Mouse (Mus musculus): ENCODE measurements at regions not wholly inside any gene's neighbourhood (a gene's known extent, or its start where the extent isn't known, plus 50 kb on each side); places are given as distances from the start of the nearest gene placed in this dataset.

GRCm38 (mm10) chr10:84060492-84061218 is 338.0 kb downstream of the 1500009L16Rik start:
- TF ChIP-seq CTCF (IDR thresholded peaks at IDR 0.05; ENCODE audit: control insufficient read depth, insufficient read depth, low read length), result no peak
- TF ChIP-seq POLR2A (IDR thresholded peaks at IDR 0.05; ENCODE audit: borderline replicate concordance, control insufficient read depth, low read depth, low read length), result no peak

Data from bone marrow, adult 2 months (tissue).